Mouse (Mus musculus) myocyte (in vitro differentiated cells): ENCODE measurements at regions not wholly inside any gene's neighbourhood (a gene's known extent, or its start where the extent isn't known, plus 50 kb on each side); places are given as distances from the start of the nearest gene placed in this dataset.

Experiments
- H3K27me3 ChIP-seq: one replicate; pipeline ENCODE4 v1.6.1; 2011; ENCODE audit not compliant: control insufficient read depth, insufficient read depth, insufficient read length
- H3K36me3 ChIP-seq: one replicate; pipeline ENCODE4 v1.6.1; 2011; ENCODE audit not compliant: control insufficient read depth, insufficient read depth
- H3K4me2 ChIP-seq: one replicate; pipeline ENCODE4 v1.6.1; 2011; ENCODE audit warnings: low read depth, control low read depth
- H3K4me3 ChIP-seq: one replicate; pipeline ENCODE4 v1.5.1; 2011; ENCODE audit warnings: mild to moderate bottlenecking, control low read depth, moderate library complexity
- H3K79me2 ChIP-seq: one replicate; pipeline ENCODE4 v1.6.1; 2011; ENCODE audit not compliant: control insufficient read depth, insufficient read depth
- H3ac ChIP-seq: one replicate; pipeline ENCODE4 v1.6.1; 2011; ENCODE audit not compliant: control insufficient read depth, insufficient read length
- CEBPB ChIP-seq: IDR thresholded peaks from 2 replicates; pipeline ENCODE4 v1.6.1; 2011; ENCODE audit warnings: mild to moderate bottlenecking, moderate library complexity; ENCODE audit not compliant: poor library complexity, insufficient read depth, severe bottlenecking
- E2F4 ChIP-seq: IDR thresholded peaks from one replicate; pipeline ENCODE4 v1.6.1; 2011; ENCODE audit warnings: mild to moderate bottlenecking, control low read depth, moderate library complexity; ENCODE audit not compliant: insufficient read depth
- MAX ChIP-seq: IDR thresholded peaks from one replicate; pipeline ENCODE4 v1.6.1; 2011; ENCODE audit warnings: low read depth, mild to moderate bottlenecking, control low read depth
- MYOD1 ChIP-seq, 3 experiments: IDR thresholded peaks; one replicate each; pipeline ENCODE4 v1.6.1; 2011; ENCODE audit warnings: control low read depth in 2 of 3, low read depth in 2 of 3, mild to moderate bottlenecking in 2 of 3, moderate library complexity in 1 of 3; ENCODE audit not compliant: insufficient read length in 2 of 3, control insufficient read depth in 1 of 3
- MYOG ChIP-seq, 3 experiments: IDR thresholded peaks; one replicate each; pipeline ENCODE4 v1.6.1; 2011; ENCODE audit warnings: control low read depth in 2 of 3, low read depth in 2 of 3, mild to moderate bottlenecking in 2 of 3; ENCODE audit not compliant: insufficient read length in 2 of 3, control insufficient read depth in 1 of 3, insufficient read depth in 1 of 3
- POLR2A ChIP-seq: IDR thresholded peaks from one replicate; pipeline ENCODE4 v1.6.1; 2011; ENCODE audit warnings: low read depth, mild to moderate bottlenecking, control low read depth, moderate library complexity; ENCODE audit not compliant: insufficient read length
- POLR2AphosphoS2 ChIP-seq: IDR thresholded peaks from one replicate; pipeline ENCODE4 v1.6.1; 2011; ENCODE audit warnings: low read depth, control low read depth; ENCODE audit not compliant: insufficient read length
- REST ChIP-seq: IDR thresholded peaks from one replicate; pipeline ENCODE4 v1.6.1; 2011; ENCODE audit warnings: mild to moderate bottlenecking, control low read depth, moderate library complexity; ENCODE audit not compliant: insufficient read depth, insufficient read length
- SRF ChIP-seq: IDR thresholded peaks from one replicate; pipeline ENCODE4 v1.6.1; 2011; ENCODE audit warnings: low read depth; ENCODE audit not compliant: control insufficient read depth, insufficient read length
- TCF12 ChIP-seq: IDR thresholded peaks from one replicate; pipeline ENCODE4 v1.6.1; 2011; ENCODE audit warnings: mild to moderate bottlenecking, control low read depth; ENCODE audit not compliant: poor library complexity, insufficient read depth, severe bottlenecking
- TCF3 ChIP-seq: IDR thresholded peaks from one replicate; pipeline ENCODE4 v1.6.1; 2011; ENCODE audit warnings: low read depth, control low read depth; ENCODE audit not compliant: insufficient read length
- USF1 ChIP-seq: IDR thresholded peaks from one replicate; pipeline ENCODE4 v1.6.1; 2011; ENCODE audit warnings: low read depth, mild to moderate bottlenecking, control low read depth, moderate library complexity

DNA sequence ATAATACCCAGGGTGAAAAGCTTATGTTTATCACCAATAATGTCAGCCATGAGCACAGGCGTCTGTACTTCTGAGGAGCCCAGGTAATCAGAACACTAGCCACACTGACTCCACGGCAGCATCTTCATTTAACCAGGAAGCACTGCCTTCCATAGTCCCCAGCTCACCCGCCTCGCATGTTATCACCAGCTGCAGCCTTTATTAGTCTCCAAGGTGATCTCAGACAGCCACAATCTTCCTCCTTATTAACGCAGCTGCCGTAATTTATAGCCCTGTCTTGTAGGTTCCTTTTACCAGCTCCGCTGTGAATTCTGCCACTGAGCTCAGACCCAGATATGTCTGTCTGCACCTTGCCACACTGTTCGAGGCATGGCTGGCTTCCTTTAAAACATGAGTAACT lies 127.2 kb upstream of the Sh3bp4 start:
- no peak overlapping the region for H3ac ChIP-seq
- H3K4me3 ChIP-seq: no peak overlapping the region
- no peaks in the 10 kb centered on the region for H3K27me3 ChIP-seq
- H3K79me2 ChIP-seq: no peaks in the 10 kb centered on the region
- H3K36me3 ChIP-seq: no peaks in the 10 kb centered on the region
- H3K4me2 ChIP-seq: no peak overlapping the region
- TF ChIP-seq TCF3 (no peak), REST (no peak), TCF12 (no peak), USF1 (no peak), MYOD1 (IDR thresholded peaks at IDR 0.05; ENCODE audit: control insufficient read depth in 1 of 3, insufficient read length in 2 of 3, low read depth in 2 of 3) (no peak)

DNA sequence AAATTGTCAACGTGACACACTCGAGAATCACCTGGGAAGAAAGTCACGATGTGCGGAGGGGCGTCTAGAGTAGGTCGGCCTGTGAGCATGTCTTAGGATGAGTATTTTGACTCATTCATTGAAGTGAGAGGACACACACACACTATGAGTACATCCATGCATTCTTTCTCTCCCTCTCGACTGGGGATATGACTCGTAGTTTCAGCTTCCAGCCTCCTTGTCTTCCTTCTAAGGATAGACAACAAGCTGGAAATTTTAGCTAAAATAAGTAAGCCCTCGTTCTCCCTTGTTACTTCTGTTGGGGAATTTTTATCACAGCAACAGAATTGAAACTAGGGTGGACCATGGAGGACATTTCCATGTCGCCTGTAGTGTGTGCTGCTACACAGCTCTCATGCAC lies 124.3 kb upstream of the Sh3bp4 start:
- Histone ChIP-seq H3ac (no peak overlapping the region), H3K4me3 (no peak overlapping the region), H3K4me2 (no peak overlapping the region), H3K27me3 (no peaks in the 10 kb centered on the region), H3K79me2 (no peaks in the 10 kb centered on the region), H3K36me3 (no peaks in the 10 kb centered on the region)
- TF ChIP-seq CEBPB (no peak), POLR2AphosphoS2 (no peak), TCF3 (no peak), E2F4 (no peak), SRF (no peak), POLR2A (no peak)

GRCm38 (mm10) chr1:88946374-88946773 lies 123.8 kb upstream of the Sh3bp4 start:
- no peaks in the 10 kb centered on the region for H3K36me3 ChIP-seq
- no peak overlapping the region for H3ac ChIP-seq
- TF ChIP-seq E2F4 (no peak), REST (no peak), POLR2AphosphoS2 (no peak), USF1 (no peak), SRF (no peak), TCF3 (no peak), POLR2A (no peak), MAX (no peak), MYOG (IDR thresholded peaks at IDR 0.05; ENCODE audit: control insufficient read depth in 1 of 3, insufficient read depth in 1 of 3, insufficient read length in 2 of 3, low read depth in 2 of 3) (no peak)
- no peaks in the 10 kb centered on the region for H3K79me2 ChIP-seq
- no peak overlapping the region for H3K4me2 ChIP-seq
- no peak overlapping the region for H3K4me3 ChIP-seq
- no peaks in the 10 kb centered on the region for H3K27me3 ChIP-seq

GRCm38 (mm10) chr1:88949911-88950310 lies 120.3 kb upstream of the Sh3bp4 start:
- TF ChIP-seq MYOD1 (IDR thresholded peaks at IDR 0.05; ENCODE audit: control insufficient read depth in 1 of 3, insufficient read length in 2 of 3, low read depth in 2 of 3) (no peak), MAX (no peak)
- no peak overlapping the region for H3ac ChIP-seq
- H3K36me3 ChIP-seq: no peaks in the 10 kb centered on the region
- no peak overlapping the region for H3K4me2 ChIP-seq
- H3K4me3 ChIP-seq: no peak overlapping the region
- no peaks in the 10 kb centered on the region for H3K27me3 ChIP-seq
- H3K79me2 ChIP-seq: no peaks in the 10 kb centered on the region

DNA sequence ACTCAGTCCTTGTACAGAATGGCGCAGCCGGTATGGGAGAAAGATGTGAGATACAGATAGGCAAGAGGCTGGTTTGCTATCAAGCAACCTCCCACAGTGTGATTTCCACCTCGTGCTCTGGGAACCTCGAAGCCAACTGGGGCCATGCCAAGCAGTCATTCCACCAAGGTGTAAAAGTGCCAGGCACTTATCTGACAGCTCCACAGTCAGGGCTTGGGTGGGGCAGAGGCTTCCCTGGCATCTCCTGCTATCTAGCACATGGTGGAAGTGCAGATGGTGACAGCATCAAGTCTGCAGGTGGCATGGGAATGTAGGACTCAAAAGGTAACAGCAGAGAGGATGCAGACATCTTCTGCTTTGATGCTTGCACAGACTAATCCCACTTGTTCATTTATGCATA lies 116.7 kb upstream of the Sh3bp4 start:
- H3ac ChIP-seq: no peak overlapping the region
- H3K27me3 ChIP-seq: no peaks in the 10 kb centered on the region
- no peaks in the 10 kb centered on the region for H3K79me2 ChIP-seq
- TF ChIP-seq REST (no peak), USF1 (no peak), TCF3 (no peak), E2F4 (no peak), POLR2AphosphoS2 (no peak), MAX (no peak), POLR2A (no peak), TCF12 (no peak), CEBPB (no peak), MYOG (IDR thresholded peaks at IDR 0.05; ENCODE audit: control insufficient read depth in 1 of 3, insufficient read depth in 1 of 3, insufficient read length in 2 of 3, low read depth in 2 of 3) (no peak), SRF (no peak)
- no peaks in the 10 kb centered on the region for H3K36me3 ChIP-seq
- no peak overlapping the region for H3K4me2 ChIP-seq
- no peak overlapping the region for H3K4me3 ChIP-seq

GRCm38 (mm10) chr1:88954784-88955183 lies 115.4 kb upstream of the Sh3bp4 start:
- TF ChIP-seq TCF12 (no peak), POLR2AphosphoS2 (no peak), SRF (no peak), USF1 (no peak), CEBPB (no peak), REST (no peak), E2F4 (no peak)
- no peaks in the 10 kb centered on the region for H3K27me3 ChIP-seq
- no peak overlapping the region for H3K4me2 ChIP-seq
- H3K4me3 ChIP-seq: no peak overlapping the region
- H3K79me2 ChIP-seq: no peaks in the 10 kb centered on the region
- H3ac ChIP-seq: no peak overlapping the region
- no peaks in the 10 kb centered on the region for H3K36me3 ChIP-seq
